Mouse (Mus musculus) heart, postnatal 0 days (tissue): ENCODE measurements at regions not wholly inside any gene's neighbourhood (a gene's known extent, or its start where the extent isn't known, plus 50 kb on each side); places are given as distances from the start of the nearest gene placed in this dataset.
"Not testable (repeated sequence)": the region's sequence is repeated elsewhere in the genome, so short reads cannot be mapped to it uniquely, and the experiment has no call there.

ENCODE experiments used
- CTCF ChIP-seq: IDR thresholded peaks from 2 replicates; pipeline ENCODE4 v1.5.1; 2016; ENCODE audit warnings: antibody characterized with exemption, control low read depth, low read depth
- EP300 ChIP-seq: IDR thresholded peaks from 2 replicates; pipeline ENCODE4 v1.6.1; 2016; ENCODE audit warnings: antibody characterized with exemption, low read depth

DNA sequence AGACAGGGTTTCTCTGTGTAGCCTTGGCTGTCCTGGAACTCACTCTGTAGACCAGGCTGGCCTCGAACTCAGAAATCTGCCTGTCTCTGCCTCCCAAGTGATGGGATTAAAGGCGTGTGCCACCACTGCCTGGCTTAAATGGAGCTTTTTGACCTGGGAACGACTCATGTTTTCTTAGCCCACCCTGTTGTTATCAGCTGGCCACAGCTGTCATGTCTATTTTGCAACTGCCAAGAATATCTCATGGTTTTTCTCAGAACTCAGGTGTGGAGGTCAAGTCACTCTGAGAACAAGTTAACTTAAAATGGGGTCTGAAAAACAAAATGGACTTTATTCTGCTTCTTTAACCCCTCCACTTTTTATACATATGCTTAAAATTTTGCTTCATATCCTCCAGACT is 98.9 kb upstream of the Ppp6c start:
- not testable (repeated sequence) for TF ChIP-seq CTCF, EP300
